Mouse (Mus musculus) activated CD4-positive, CD25-positive, alpha-beta regulatory T cell, adult 9 weeks (primary cell): Measurements from ENCODE around the gene Mff. TPM values are rescaled to one million over a fixed set of nuclear protein-coding genes. Genes with fewer than 3 reads are reported as not detected.

ENCODE experiments used
- polyA plus RNA-seq: library from polyadenylated mRNA; unstranded; fragments of 100-300 nt; shearing (Covaris generic); gene quantifications from one replicate; pipeline ENCODE4 v1.2.1, GENCODE M21; 2017

The Mff gene
- 87.5 TPM for polyA plus RNA-seq

DNA sequence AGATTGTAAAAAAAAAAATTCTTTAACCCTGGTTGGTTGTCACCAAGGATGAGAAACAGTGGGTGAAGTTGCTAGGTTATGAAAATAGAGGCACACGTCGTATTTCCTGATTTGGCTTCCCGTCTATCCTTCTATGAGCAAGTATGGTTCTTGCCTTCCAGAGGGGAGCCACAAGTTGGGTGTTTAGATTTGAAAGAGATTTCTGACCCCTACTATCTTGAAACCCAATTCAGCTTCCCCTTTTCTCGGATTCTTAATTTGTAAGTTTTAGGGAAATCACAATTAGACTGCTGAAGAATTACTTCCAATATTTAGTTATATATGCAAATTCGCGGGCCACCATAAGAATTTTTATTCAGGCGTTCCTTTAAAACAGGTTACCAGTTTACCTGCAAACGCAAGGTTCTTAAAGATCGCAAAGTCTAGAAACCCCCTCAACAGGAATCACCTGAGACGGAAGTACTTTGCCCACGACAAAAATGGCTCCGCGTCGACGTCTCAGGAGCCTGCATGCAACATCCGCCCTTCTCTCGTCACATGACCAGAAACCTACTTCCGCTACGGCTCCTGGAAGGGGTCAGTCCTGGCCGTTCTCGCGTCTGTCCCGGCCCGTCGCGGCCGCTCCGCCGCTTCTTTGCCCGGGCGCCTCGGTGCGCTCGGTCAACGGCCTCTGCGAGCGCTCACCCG lies at the start of gene Mff:
TSS of gene Mff (plus strand) at position 552 of the 687 bp plus-strand sequence.

DNA sequence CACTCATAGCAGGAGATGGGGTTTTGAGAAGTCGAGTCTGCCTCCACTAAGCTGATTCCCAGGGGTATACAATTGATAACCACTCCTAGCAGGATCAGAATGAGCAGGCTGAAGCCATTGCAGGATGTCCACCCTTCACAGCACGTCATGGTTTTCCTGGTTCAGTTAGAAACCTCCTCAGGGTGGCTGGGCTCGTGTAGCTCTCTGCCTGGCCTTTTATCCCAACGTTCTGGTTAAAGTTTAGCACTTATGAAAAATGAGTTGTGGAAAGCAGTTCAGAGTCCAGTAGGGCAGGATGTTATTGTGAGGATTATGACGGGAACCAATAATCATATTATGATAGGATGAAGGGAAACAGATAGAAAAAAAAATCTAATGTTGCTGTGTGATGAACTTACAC lies 43.6 kb downstream of the Mff start, which contains the start of gene Tm4sf20:
TSS of gene Tm4sf20 (minus strand) at position 193 of the 400 bp plus-strand sequence.

DNA sequence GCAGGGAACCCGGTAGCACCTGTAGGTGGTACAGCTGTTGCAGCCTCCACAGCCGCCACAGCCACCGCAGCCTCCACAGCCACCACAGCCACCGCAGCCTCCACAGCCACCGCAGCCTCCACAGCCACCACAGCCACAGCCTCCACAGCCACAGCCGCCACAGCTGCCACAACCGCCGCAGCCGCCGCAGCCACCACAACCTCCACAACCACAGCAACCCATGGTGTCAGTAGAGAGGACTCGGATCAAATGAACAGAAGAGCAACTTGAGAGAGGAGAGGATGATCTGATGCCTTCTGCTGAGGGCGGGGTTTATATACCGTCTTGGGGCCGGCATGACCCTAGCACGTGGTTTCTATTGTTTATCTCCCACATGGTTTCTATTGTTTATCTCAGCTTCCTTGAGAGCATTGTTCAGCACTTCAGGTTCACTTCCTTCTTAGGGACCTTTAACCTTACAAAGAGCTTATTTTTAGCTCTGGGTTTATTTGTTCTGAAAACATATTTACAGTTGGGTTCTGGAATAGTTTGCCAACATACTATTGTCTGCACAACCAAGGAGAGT lies 46.4 kb downstream of the Mff start, which contains the start of gene Gm47791:
TSS of gene Gm47791 (minus strand) at position 222 of the 565 bp plus-strand sequence.

Other genes with a start within 250 kb of the Mff start
- gene Col4a4, start 138.0 kb upstream of the Mff start, polyA plus RNA-seq: 0.07 TPM
- gene Col4a3, start 138.0 kb upstream of the Mff start, polyA plus RNA-seq: not detected
- not detected for gene Tm4sf20, start 43.6 kb downstream of the Mff start, polyA plus RNA-seq
- gene Gm47791, start 46.4 kb downstream of the Mff start, polyA plus RNA-seq: not detected
- gene Agfg1, start 114.6 kb downstream of the Mff start, polyA plus RNA-seq: 23.0 TPM
- gene A030005L19Rik, start 188.4 kb downstream of the Mff start, polyA plus RNA-seq: 0.93 TPM
- gene A030014E15Rik, start 200.0 kb downstream of the Mff start, polyA plus RNA-seq: not detected
- gene Gm6217, start 206.5 kb downstream of the Mff start, polyA plus RNA-seq: not detected
- not detected for gene A030003K21Rik, start 218.5 kb downstream of the Mff start, polyA plus RNA-seq
- not detected for gene Gm7544, start 231.1 kb downstream of the Mff start, polyA plus RNA-seq
- not detected for gene Gm47955, start 235.4 kb downstream of the Mff start, polyA plus RNA-seq